In the genomic region with DNA sequence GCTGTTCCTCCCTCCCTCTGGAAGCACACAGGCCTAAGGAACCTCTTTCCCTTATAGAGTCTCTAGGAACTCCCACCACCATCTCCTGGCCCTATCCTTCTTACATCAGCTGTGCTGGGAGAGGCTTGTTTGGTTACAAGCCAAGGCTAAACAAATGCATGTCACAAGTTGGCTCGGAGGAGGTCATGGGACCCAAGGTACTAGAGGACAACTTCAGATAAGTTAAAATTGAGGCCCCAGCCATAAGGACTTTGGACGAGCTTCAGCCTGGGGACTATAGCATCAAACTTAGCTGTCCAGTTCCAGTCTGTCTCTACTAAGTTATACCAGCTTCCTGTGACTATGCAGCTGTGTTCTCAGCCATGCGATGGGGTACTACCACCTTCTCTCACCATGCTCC, we compare ENCODE assay signal across 21 mouse cellular contexts. TPM values are rescaled to one million over a fixed set of nuclear protein-coding genes. Genes with fewer than 3 reads are reported as not detected.
"Had no signal": no experiment of that assay in that cellular context is flagged by ENCODE, and none has a peak within 500 bp of the region (broad histone marks: within the 10 kb centered on the region; RNA-seq: fewer than 3 reads in every experiment).

No protein-coding gene starts in this region.

- H3K4me2 ChIP-seq: liver, embryonic 15.5 days; lung, embryonic 15.5 days; midbrain, embryonic 13.5 days; midbrain, embryonic 15.5 days; neural tube, embryonic 12.5 days; stomach, embryonic 15.5 days had no signal

- H3K9ac ChIP-seq: liver, embryonic 15.5 days; liver, postnatal 0 days; lung, embryonic 15.5 days; midbrain, embryonic 13.5 days; midbrain, embryonic 15.5 days; neural tube, embryonic 12.5 days; stomach, embryonic 15.5 days had no signal

- H3K9me3 ChIP-seq: liver, embryonic 15.5 days; lung, embryonic 15.5 days; megakaryocyte, embryonic 14.5 days; midbrain, embryonic 13.5 days; midbrain, embryonic 15.5 days; neural tube, embryonic 12.5 days; stomach, embryonic 15.5 days had no signal

- DNase-seq: liver, postnatal 0 days; lung, adult 2 months; lung, postnatal 10 days; lung, postnatal 36 days; right cerebral cortex, postnatal 14 days; thymus, adult 2 months; thymus, postnatal 25 days; thymus, postnatal 4 days had no signal

- H3K4me3 ChIP-seq: liver, embryonic 15.5 days; lung, embryonic 15.5 days; megakaryocyte, embryonic 14.5 days; midbrain, embryonic 13.5 days; midbrain, embryonic 15.5 days; neural tube, embryonic 12.5 days; stomach, embryonic 15.5 days had no signal

- H3K36me3 ChIP-seq: midbrain, embryonic 13.5 days; midbrain, embryonic 15.5 days; neural tube, embryonic 12.5 days; stomach, embryonic 15.5 days had no signal

- ATAC-seq: liver, postnatal 0 days; midbrain, embryonic 13.5 days; midbrain, embryonic 15.5 days had no signal

- H3K4me1 ChIP-seq: liver, embryonic 15.5 days; midbrain, embryonic 13.5 days; midbrain, embryonic 15.5 days; neural tube, embryonic 12.5 days; stomach, embryonic 15.5 days had no signal

- H3K27ac ChIP-seq: liver, embryonic 15.5 days; lung, embryonic 15.5 days; macrophage; midbrain, embryonic 13.5 days; midbrain, embryonic 15.5 days; neural tube, embryonic 12.5 days; stomach, embryonic 15.5 days; stomach, postnatal 0 days had no signal

- H3K27me3 ChIP-seq: lung, embryonic 15.5 days; midbrain, embryonic 13.5 days; midbrain, embryonic 15.5 days; neural tube, embryonic 12.5 days; stomach, embryonic 15.5 days had no signal

RNA-seq across cellular contexts. Expression of a gene that starts 7.3 kb away (rescaled TPM):
- total RNA-seq: megakaryocyte progenitor cell, adult 5-6 weeks; monocyte, adult 5-6 weeks had no signal
- polyA plus RNA-seq: macrophage; neural tube, embryonic 12.5 days; neural tube, embryonic 14.5 days had no signal

RNA-seq across cellular contexts. Expression of a gene that starts 14.1 kb away (rescaled TPM):
- total RNA-seq: megakaryocyte progenitor cell, adult 5-6 weeks had no signal
- polyA plus RNA-seq: macrophage; midbrain, embryonic 13.5 days had no signal

RNA-seq across cellular contexts. Expression of a gene that starts 24.5 kb away (rescaled TPM):
- total RNA-seq: megakaryocyte progenitor cell, adult 5-6 weeks; midbrain, postnatal 0 days had no signal
- polyA plus RNA-seq: macrophage; midbrain, embryonic 13.5 days; midbrain, embryonic 15.5 days; midbrain, postnatal 0 days; neural tube, embryonic 12.5 days; neural tube, embryonic 14.5 days had no signal
